Mouse (Mus musculus) spleen, postnatal 36 days (tissue): ENCODE data around the gene Psph.
"Not testable (repeated sequence)": the region's sequence is repeated elsewhere in the genome, so short reads cannot be mapped to it uniquely, and the experiment has no call there.

Experiments
- DNase-seq, 2 experiments: peaks; one replicate each; pipeline ENCODE4 v3.0.0; 2022; ENCODE audit warnings: low spot score in 2 of 2, mixed read lengths in 1 of 2

Psph gene

GRCm38 (mm10) chr5:129786818-129787790, at the start of gene Psph:
TSS of gene Psph (minus strand) at chr5:129787449.
- peak; percentile 94 to 96 for DNase-seq

GRCm38 (mm10) chr5:129790591-129790990, 3.3 kb upstream of the Psph start:
- DNase-seq: not testable (repeated sequence)

GRCm38 (mm10) chr5:129787818-129788593, 757 bp upstream of the Psph start:
- DNase-seq: no peak

- no peak for DNase-seq
These were observed 1.1 kb downstream of the Psph start for GRCm38 (mm10) chr5:129786161-129786560.

GRCm38 (mm10) chr5:129785235-129785870, 1.9 kb downstream of the Psph start:
- DNase-seq: no peak

- no peak for DNase-seq
These were observed 5.0 kb downstream of the Psph start for GRCm38 (mm10) chr5:129782211-129782610.

- DNase-seq: no peak
These were observed 7.1 kb downstream of the Psph start for GRCm38 (mm10) chr5:129780131-129780530.

- peak; percentile 47 to 50 for DNase-seq
These were observed 8.1 kb downstream of the Psph start for GRCm38 (mm10) chr5:129778996-129779716.

- no peak for DNase-seq
These were observed 8.8 kb downstream of the Psph start for GRCm38 (mm10) chr5:129778348-129778995.

GRCm38 (mm10) chr5:129774661-129775060, 12.6 kb downstream of the Psph start:
- no peak for DNase-seq

- DNase-seq: not testable (repeated sequence)
These were observed 13.9 kb downstream of the Psph start for GRCm38 (mm10) chr5:129773330-129773729.

- no peak for DNase-seq
These were observed 14.8 kb downstream of the Psph start for GRCm38 (mm10) chr5:129772433-129772832.

GRCm38 (mm10) chr5:129770443-129771355, 16.6 kb downstream of the Psph start:
- no peak for DNase-seq

GRCm38 (mm10) chr5:129761865-129762540, 25.2 kb downstream of the Psph start:
- no peak for DNase-seq

GRCm38 (mm10) chr5:129759929-129760480, 27.2 kb downstream of the Psph start:
- no peak for DNase-seq

GRCm38 (mm10) chr5:129756886-129757285, 30.4 kb downstream of the Psph start:
- no peak for DNase-seq

GRCm38 (mm10) chr5:129744050-129744449, 43.2 kb downstream of the Psph start:
- no peak for DNase-seq

GRCm38 (mm10) chr5:129742903-129743488, 44.3 kb downstream of the Psph start:
- DNase-seq: no peak
